Mouse (Mus musculus): ENCODE results near the gene C1qc.

Gene C1qc

GRCm38 (mm10) chr4:136895861-136896260 lies 3.0 kb upstream of the C1qc start:
- DNase-seq (ENCODE audit: low read depth, low spot score): no peak

GRCm38 (mm10) chr4:136894821-136895220 lies 2.0 kb upstream of the C1qc start:
- no peak for DNase-seq (ENCODE audit: low read depth, low spot score)

- peak; percentile 37 for DNase-seq (ENCODE audit: low read depth, low spot score)
These were observed 1.1 kb upstream of the C1qc start for GRCm38 (mm10) chr4:136893691-136894543.

- DNase-seq (ENCODE audit: low read depth, low spot score): no peak
These were observed 494 bp downstream of the C1qc start for GRCm38 (mm10) chr4:136892371-136892770.

- DNase-seq (ENCODE audit: low read depth, low spot score): no peak
These were observed 1.8 kb downstream of the C1qc start for GRCm38 (mm10) chr4:136891115-136891514.

GRCm38 (mm10) chr4:136889981-136890380 lies 2.9 kb downstream of the C1qc start:
- DNase-seq (ENCODE audit: low read depth, low spot score): no peak

- no peak for DNase-seq (ENCODE audit: low read depth, low spot score)
These were observed 5.2 kb downstream of the C1qc start for GRCm38 (mm10) chr4:136887714-136888113.

- DNase-seq (ENCODE audit: low read depth, low spot score): no peak
These were observed 6.8 kb downstream of the C1qc start, which contains the start of gene C1qb for GRCm38 (mm10) chr4:136886101-136886500. C1qb (minus strand) TSS chr4:136886187.

- no peak for DNase-seq (ENCODE audit: low read depth, low spot score)
These were observed 14.3 kb downstream of the C1qc start for GRCm38 (mm10) chr4:136878601-136879000.

GRCm38 (mm10) chr4:136878171-136878570 lies 14.7 kb downstream of the C1qc start:
- DNase-seq (ENCODE audit: low read depth, low spot score): no peak

- DNase-seq (ENCODE audit: low read depth, low spot score): no peak
These were observed 15.9 kb downstream of the C1qc start for GRCm38 (mm10) chr4:136876971-136877370.

GRCm38 (mm10) chr4:136875012-136875411 lies 17.9 kb downstream of the C1qc start:
- no peak for DNase-seq (ENCODE audit: low read depth, low spot score)

- no peak for DNase-seq (ENCODE audit: low read depth, low spot score)
These were observed 24.5 kb downstream of the C1qc start for GRCm38 (mm10) chr4:136868371-136868770.

GRCm38 (mm10) chr4:136867690-136868345 lies 25.0 kb downstream of the C1qc start:
- DNase-seq (ENCODE audit: low read depth, low spot score): no peak

- no peak for DNase-seq (ENCODE audit: low read depth, low spot score)
These were observed 27.3 kb downstream of the C1qc start for GRCm38 (mm10) chr4:136865531-136865930.

GRCm38 (mm10) chr4:136864751-136865470 lies 28.0 kb downstream of the C1qc start:
- DNase-seq (ENCODE audit: low read depth, low spot score): peak; percentile 63

GRCm38 (mm10) chr4:136863517-136863916 lies 29.3 kb downstream of the C1qc start:
- DNase-seq (ENCODE audit: low read depth, low spot score): no peak

- DNase-seq (ENCODE audit: low read depth, low spot score): no peak
These were observed 30.5 kb downstream of the C1qc start for GRCm38 (mm10) chr4:136862411-136862810.

GRCm38 (mm10) chr4:136861806-136862205 lies 31.1 kb downstream of the C1qc start:
- DNase-seq (ENCODE audit: low read depth, low spot score): no peak

GRCm38 (mm10) chr4:136860022-136860421 lies 32.8 kb downstream of the C1qc start:
- DNase-seq (ENCODE audit: low read depth, low spot score): no peak

GRCm38 (mm10) chr4:136855081-136855480 lies 37.8 kb downstream of the C1qc start:
- DNase-seq (ENCODE audit: low read depth, low spot score): no peak

- no peak for DNase-seq (ENCODE audit: low read depth, low spot score)
These were observed 39.9 kb downstream of the C1qc start for GRCm38 (mm10) chr4:136852989-136853388.
